Mouse (Mus musculus): ENCODE measurements around the gene Gse1.

Gene Gse1

GRCm38 (mm10) chr8:120489771-120490281 is 261.6 kb downstream of the Gse1 start:
- intact Hi-C loops (cut with DNase I), result loop anchor here (5.0 kb wide), 2 partner anchors 47 to 48 kb away; no protein-coding TSS in a partner anchor

- intact Hi-C loops (cut with DNase I), result no loop called here
Measured at GRCm38 (mm10) chr8:120490354-120491141, 262.3 kb downstream of the Gse1 start.

- intact Hi-C loops (cut with DNase I), result no loop called here
Measured at GRCm38 (mm10) chr8:120491166-120491793, 263.0 kb downstream of the Gse1 start.

- intact Hi-C loops (cut with DNase I), result no loop called here
Measured at GRCm38 (mm10) chr8:120492193-120492880, 264.1 kb downstream of the Gse1 start.

GRCm38 (mm10) chr8:120492881-120493220 is 264.6 kb downstream of the Gse1 start:
- intact Hi-C loops (cut with DNase I), result no loop called here

- intact Hi-C loops (cut with DNase I), result no loop called here
Measured at GRCm38 (mm10) chr8:120493508-120494464, 265.5 kb downstream of the Gse1 start.

- intact Hi-C loops (cut with DNase I), result no loop called here
Measured at GRCm38 (mm10) chr8:120494903-120495302, 266.6 kb downstream of the Gse1 start.

- intact Hi-C loops (cut with DNase I), result no loop called here
Measured at GRCm38 (mm10) chr8:120495461-120495860, 267.2 kb downstream of the Gse1 start.

- intact Hi-C loops (cut with DNase I), result no loop called here
Measured at GRCm38 (mm10) chr8:120496478-120496877, 268.2 kb downstream of the Gse1 start.

GRCm38 (mm10) chr8:120497503-120497946 is 269.3 kb downstream of the Gse1 start:
- intact Hi-C loops (cut with DNase I), result no loop called here

- intact Hi-C loops (cut with DNase I), result no loop called here
Measured at GRCm38 (mm10) chr8:120498349-120498831, 270.1 kb downstream of the Gse1 start.

GRCm38 (mm10) chr8:120498926-120499605 is 270.8 kb downstream of the Gse1 start:
- intact Hi-C loops (cut with DNase I), result no loop called here

GRCm38 (mm10) chr8:120500701-120501261 is 272.5 kb downstream of the Gse1 start:
- intact Hi-C loops (cut with DNase I), result no loop called here

- intact Hi-C loops (cut with DNase I), result no loop called here
Measured at GRCm38 (mm10) chr8:120501426-120501825, 273.2 kb downstream of the Gse1 start.

GRCm38 (mm10) chr8:120502428-120502827 is 274.2 kb downstream of the Gse1 start:
- intact Hi-C loops (cut with DNase I), result no loop called here

GRCm38 (mm10) chr8:120504251-120505081 is 276.2 kb downstream of the Gse1 start:
- intact Hi-C loops (cut with DNase I), result no loop called here

GRCm38 (mm10) chr8:120505082-120505511 is 276.8 kb downstream of the Gse1 start:
- intact Hi-C loops (cut with DNase I), result no loop called here

GRCm38 (mm10) chr8:120505619-120506310 is 277.5 kb downstream of the Gse1 start:
- intact Hi-C loops (cut with DNase I), result no loop called here

All from adrenal gland (tissue).